Comparison of ENCODE assay signal across 17 mouse cellular contexts in the genomic region with DNA sequence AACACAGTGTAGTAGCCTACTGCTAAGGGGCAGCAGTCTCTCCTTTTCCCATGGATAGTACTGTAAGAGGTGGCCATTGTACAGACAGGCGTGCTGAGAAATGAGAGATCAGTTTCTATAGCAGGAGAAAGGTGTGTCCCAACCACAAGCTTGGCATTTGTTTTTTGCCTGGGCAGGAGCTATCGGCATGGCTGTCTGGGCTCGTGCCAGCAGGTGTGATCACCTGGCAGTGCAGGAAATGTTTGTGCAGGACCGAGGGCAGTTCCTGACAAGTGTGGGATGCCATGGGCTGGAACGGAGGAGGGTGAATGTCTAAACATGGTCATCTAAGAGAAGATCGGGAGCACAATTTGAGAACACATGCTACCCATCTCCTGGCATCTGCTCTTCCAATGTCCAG.
DNase-seq lines count a peak whose midpoint lies in the region.
"Had no signal": no experiment of that assay in that cellular context is flagged by ENCODE, and none has a peak within 500 bp of the region (broad histone marks: within the 10 kb centered on the region; RNA-seq: fewer than 3 reads in every experiment).

No protein-coding gene starts in this region.

- peak; percentile 21 for DNase-seq in kidney, postnatal 10 days
- no peak for DNase-seq in kidney, adult 18-20 months
- DNase-seq in ovary, postnatal 14 days (ENCODE audit: low spot score), result peak; percentile 12
- no peak for DNase-seq in ovary, adult 18-20 months (ENCODE audit: low spot score)
- DNase-seq in urinary bladder, adult 2 months (ENCODE audit: low spot score), result peak; percentile 26
- no peak for DNase-seq in urinary bladder, postnatal 4 days (ENCODE audit: low spot score in 2 of 2)
- DNase-seq in urinary bladder, postnatal 36 days (ENCODE audit: low spot score in 2 of 2), result peak; percentile 43 to 50
- DNase-seq in testis, postnatal 10 days (ENCODE audit: low spot score), result no peak
- DNase-seq: adrenal gland, adult 2 months; adrenal gland, postnatal 14 days; cerebellum, adult 11 months; cerebellum, adult 2 months; cerebellum, adult 9-11 months; cerebellum, postnatal 25 days; gastrocnemius, postnatal 25 days; heart, postnatal 14 days; heart, postnatal 4 days had no signal

Comparison
In these comparisons a context has a peak if more than half of its experiments do, and no peak if none do; other contexts are left out.
1. DNase-seq: peak in kidney, postnatal 10 days (single experiment), ovary, postnatal 14 days (single experiment), urinary bladder, adult 2 months (single experiment) and urinary bladder, postnatal 36 days (2 of 2); none in kidney, adult 18-20 months (single experiment), ovary, adult 18-20 months (single experiment), urinary bladder, postnatal 4 days (0 of 2) and testis, postnatal 10 days (single experiment).